ENCODE assay signal across 12 mouse cellular contexts in genomic region chr4:151576291-151577108, GRCm38 (mm10).
DNase-seq lines count a peak whose midpoint lies in the region; ATAC-seq and TF ChIP-seq lines count a peak whose summit lies in the region.
"Had no signal": no experiment of that assay in that cellular context is flagged by ENCODE, and none has a peak within 500 bp of the region (broad histone marks: within the 10 kb centered on the region; RNA-seq: fewer than 3 reads in every experiment).

No protein-coding gene starts in this region.

- no peaks in the 10 kb centered on the region for H3K36me3 ChIP-seq in hindbrain, embryonic 13.5 days
- no peaks in the 10 kb centered on the region for H3K36me3 ChIP-seq in hindbrain, embryonic 11.5 days (ENCODE audit: control insufficient read depth, insufficient read depth, low read length)
- H3K36me3 ChIP-seq in midbrain, embryonic 14.5 days (ENCODE audit: control insufficient read depth, insufficient read depth, low read length), result no peaks in the 10 kb centered on the region
- H3K36me3 ChIP-seq in midbrain, postnatal 0 days (ENCODE audit: insufficient read depth, low read length), result no peaks in the 10 kb centered on the region
- no peaks in the 10 kb centered on the region for H3K36me3 ChIP-seq in kidney, postnatal 0 days (ENCODE audit: insufficient read depth, low read length)

- H3K4me3 ChIP-seq in hindbrain, embryonic 13.5 days, result no peak overlapping the region
- no peak overlapping the region for H3K4me3 ChIP-seq in hindbrain, embryonic 11.5 days (ENCODE audit: low read depth, low read length)
- H3K4me3 ChIP-seq in midbrain, embryonic 14.5 days (replicated peaks; ENCODE audit: low read depth, low read length), result no peak overlapping the region
- H3K4me3 ChIP-seq in midbrain, postnatal 0 days (ENCODE audit: low read depth, low read length), result no peak overlapping the region
- H3K4me3 ChIP-seq in kidney, postnatal 0 days (replicated peaks; ENCODE audit: low read depth, low read length), result no peak overlapping the region
- H3K4me3 ChIP-seq: left cerebral cortex, adult 2 months had no signal

- TF ChIP-seq CTCF in midbrain, postnatal 0 days (IDR thresholded peaks at IDR 0.05), result no peak
- TF ChIP-seq CTCF in kidney, postnatal 0 days (IDR thresholded peaks at IDR 0.05; ENCODE audit: low read depth), result no peak

- no peak overlapping the region for H3K9ac ChIP-seq in hindbrain, embryonic 13.5 days
- no peak overlapping the region for H3K9ac ChIP-seq in hindbrain, embryonic 11.5 days (ENCODE audit: low read depth, low read length)
- H3K9ac ChIP-seq in midbrain, embryonic 14.5 days (replicated peaks; ENCODE audit: low read length), result no peak overlapping the region
- H3K9ac ChIP-seq in midbrain, postnatal 0 days (replicated peaks; ENCODE audit: low read length, poor library complexity, severe bottlenecking), result no peak overlapping the region
- H3K9ac ChIP-seq in kidney, postnatal 0 days (ENCODE audit: low read depth, low read length), result no peak overlapping the region
- H3K9ac ChIP-seq: liver, embryonic 14.5 days had no signal

- peaks cover 4% of the 10 kb centered on the region; the same call in 1 of the 2 replicates for H3K27me3 ChIP-seq in hindbrain, embryonic 13.5 days
- no peaks in the 10 kb centered on the region for H3K27me3 ChIP-seq in hindbrain, embryonic 11.5 days (ENCODE audit: control insufficient read depth, insufficient read depth, low read length)
- H3K27me3 ChIP-seq in midbrain, embryonic 14.5 days (ENCODE audit: control insufficient read depth, insufficient read depth, low read length), result no peaks in the 10 kb centered on the region
- no peaks in the 10 kb centered on the region for H3K27me3 ChIP-seq in midbrain, postnatal 0 days (ENCODE audit: insufficient read depth, low read length)
- H3K27me3 ChIP-seq in kidney, postnatal 0 days (ENCODE audit: insufficient read depth, low read length), result no peaks in the 10 kb centered on the region
- H3K27me3 ChIP-seq: CH12.LX had no signal

- 75% methylated on average over 15 of the region's 15 CpGs for WGBS in hindbrain, embryonic 13.5 days
- whole genome bisulfite sequencing in hindbrain, embryonic 11.5 days, result 80% methylated on average over 15 of the region's 15 CpGs
- WGBS in midbrain, embryonic 14.5 days, result 67% methylated on average over 15 of the region's 15 CpGs
- WGBS in midbrain, postnatal 0 days, result 60% methylated on average over 15 of the region's 15 CpGs
- 38% methylated on average over 15 of the region's 15 CpGs for WGBS in kidney, postnatal 0 days

- H3K4me2 ChIP-seq in hindbrain, embryonic 13.5 days, result no peak overlapping the region
- H3K4me2 ChIP-seq in hindbrain, embryonic 11.5 days (replicated peaks; ENCODE audit: low read depth, low read length), result no peak overlapping the region
- no peak overlapping the region for H3K4me2 ChIP-seq in midbrain, embryonic 14.5 days (ENCODE audit: low read length)
- H3K4me2 ChIP-seq in midbrain, postnatal 0 days (ENCODE audit: low read depth, low read length, poor library complexity, severe bottlenecking), result no peak overlapping the region
- no peak overlapping the region for H3K4me2 ChIP-seq in kidney, postnatal 0 days (ENCODE audit: low read length)

- ATAC-seq in hindbrain, embryonic 13.5 days (ENCODE audit: low FRiP score), result no peak
- no peak for ATAC-seq in hindbrain, embryonic 11.5 days (ENCODE audit: low FRiP score)
- no peak for ATAC-seq in midbrain, embryonic 14.5 days (ENCODE audit: low FRiP score, low TSS enrichment)
- no peak for ATAC-seq in midbrain, postnatal 0 days (ENCODE audit: low FRiP score)
- ATAC-seq in kidney, postnatal 0 days (replicated peaks; ENCODE audit: low FRiP score, low read depth), result no peak; the same call in 1 of the 2 replicates

- H3K9me3 ChIP-seq in hindbrain, embryonic 13.5 days, result no peaks in the 10 kb centered on the region
- no peaks in the 10 kb centered on the region for H3K9me3 ChIP-seq in hindbrain, embryonic 11.5 days (ENCODE audit: control insufficient read depth, low read length)
- H3K9me3 ChIP-seq in midbrain, embryonic 14.5 days (ENCODE audit: control insufficient read depth, low read length), result no peaks in the 10 kb centered on the region
- H3K9me3 ChIP-seq in midbrain, postnatal 0 days (ENCODE audit: low read length), result no peaks in the 10 kb centered on the region
- H3K9me3 ChIP-seq in kidney, postnatal 0 days (replicated peaks; ENCODE audit: low read length), result no peaks in the 10 kb centered on the region

- DNase-seq in hindbrain, embryonic 11.5 days (ENCODE audit: low spot score), result no peak
- no peak for DNase-seq in midbrain, embryonic 14.5 days
- DNase-seq in midbrain, postnatal 0 days (ENCODE audit: low spot score), result no peak
- DNase-seq in kidney, postnatal 0 days (ENCODE audit: low spot score), result peak; percentile 62
- DNase-seq in right cerebral cortex, postnatal 10 days (ENCODE audit: low spot score in 2 of 2), result peak; percentile 67 to 68
- DNase-seq in adrenal gland, postnatal 4 days (ENCODE audit: low spot score in 2 of 2), result no peak
- no peak for DNase-seq in embryo, embryonic 10 days (ENCODE audit: low spot score)
- DNase-seq: adrenal gland, postnatal 36 days had no signal

- H3K4me1 ChIP-seq in hindbrain, embryonic 13.5 days (replicated peaks), result peaks cover 36% of the 10 kb centered on the region
- H3K4me1 ChIP-seq in hindbrain, embryonic 11.5 days (replicated peaks; ENCODE audit: control insufficient read depth, insufficient read depth, low read length), result no peaks in the 10 kb centered on the region
- H3K4me1 ChIP-seq in midbrain, embryonic 14.5 days (ENCODE audit: control insufficient read depth, insufficient read depth, low read length), result peaks cover 20% of the 10 kb centered on the region; the same call in 1 of the 2 replicates
- H3K4me1 ChIP-seq in midbrain, postnatal 0 days (ENCODE audit: insufficient read depth, low read length), result no peaks in the 10 kb centered on the region; the same call in 1 of the 2 replicates
- H3K4me1 ChIP-seq in kidney, postnatal 0 days (replicated peaks; ENCODE audit: insufficient read depth, low read length), result no peaks in the 10 kb centered on the region

- peak overlapping the region; percentile 41 for H3K27ac ChIP-seq in hindbrain, embryonic 13.5 days
- H3K27ac ChIP-seq in hindbrain, embryonic 11.5 days (ENCODE audit: low read depth, low read length), result no peak overlapping the region
- H3K27ac ChIP-seq in midbrain, embryonic 14.5 days (replicated peaks; ENCODE audit: low read depth, low read length), result peak overlapping the region; percentile 49; the same call in 1 of the 2 replicates
- H3K27ac ChIP-seq in midbrain, postnatal 0 days (ENCODE audit: low read depth, low read length), result no peak overlapping the region
- H3K27ac ChIP-seq in kidney, postnatal 0 days, result no peak overlapping the region
- H3K27ac ChIP-seq: left cerebral cortex, adult 2 months; liver, embryonic 14.5 days had no signal

Comparison
In these comparisons a context has a peak if more than half of its experiments do, and no peak if none do; other contexts are left out.
1. H3K27ac ChIP-seq: peak in hindbrain, embryonic 13.5 days (single experiment) and midbrain, embryonic 14.5 days (single experiment); none in hindbrain, embryonic 11.5 days (single experiment), midbrain, postnatal 0 days (single experiment) and kidney, postnatal 0 days (single experiment).
2. DNase-seq: peak in kidney, postnatal 0 days (single experiment) and right cerebral cortex, postnatal 10 days (2 of 2); none in hindbrain, embryonic 11.5 days (single experiment), midbrain, embryonic 14.5 days (single experiment), midbrain, postnatal 0 days (single experiment), adrenal gland, postnatal 4 days (0 of 2) and embryo, embryonic 10 days (single experiment).